Mouse (Mus musculus) ES-Bruce4 (cell line): ENCODE data around the gene Fgfr2. TPM values are rescaled to one million over a fixed set of nuclear protein-coding genes. Genes with fewer than 3 reads are reported as not detected.

ENCODE experiments used
- H3K27ac ChIP-seq: 2 replicates; pipeline ENCODE4 v1.5.1; 2012; ENCODE audit warnings: low read length, inconsistent platforms; ENCODE audit not compliant: insufficient read depth
- H3K27me3 ChIP-seq: 2 replicates; pipeline ENCODE4 v1.6.1; 2012; ENCODE audit warnings: mild to moderate bottlenecking, low read length, inconsistent platforms; ENCODE audit not compliant: control insufficient read depth, poor library complexity, insufficient read depth, severe bottlenecking
- H3K36me3 ChIP-seq: 2 replicates; pipeline ENCODE4 v1.6.1; 2012; ENCODE audit warnings: inconsistent platforms, mild to moderate bottlenecking, low read length, moderate library complexity; ENCODE audit not compliant: control insufficient read depth, poor library complexity, insufficient read depth, severe bottlenecking
- H3K4me1 ChIP-seq: one replicate; pipeline ENCODE4 v1.8.1; 2011; ENCODE audit warnings: low read length; ENCODE audit not compliant: control insufficient read depth, insufficient read depth
- H3K4me3 ChIP-seq: 2 replicates; pipeline ENCODE4 v1.5.1; 2011; ENCODE audit warnings: low read depth, mild to moderate bottlenecking, low read length
- H3K9ac ChIP-seq: 2 replicates; pipeline ENCODE4 v1.6.1; 2012; ENCODE audit warnings: low read depth, mild to moderate bottlenecking, inconsistent platforms; ENCODE audit not compliant: poor library complexity, severe bottlenecking
- H3K9me3 ChIP-seq: replicated peaks from 2 replicates; pipeline ENCODE4 v1.6.1; 2012; ENCODE audit warnings: mild to moderate bottlenecking, low read length, inconsistent platforms; ENCODE audit not compliant: control insufficient read depth, poor library complexity, insufficient read depth, severe bottlenecking
- CTCF ChIP-seq: IDR thresholded peaks from one replicate; pipeline ENCODE4 v1.8.1; 2011; ENCODE audit warnings: low read depth, low read length
- EP300 ChIP-seq: IDR thresholded peaks from 2 replicates; pipeline ENCODE4 v1.6.1; 2011; ENCODE audit warnings: low read depth, low read length; ENCODE audit not compliant: insufficient read depth
- POLR2A ChIP-seq: IDR thresholded peaks from one replicate; pipeline ENCODE4 v1.8.1; 2011; ENCODE audit warnings: low read length; ENCODE audit not compliant: insufficient read depth
- polyA plus RNA-seq: library from polyadenylated mRNA; stranded (reverse); fragments of >200 nt; gene quantifications from 2 replicates; pipeline ENCODE4 v1.2.4, GENCODE M21; 2011; ENCODE audit warnings: low read depth; ENCODE audit not compliant: missing spikeins, insufficient read depth, insufficient read length

Fgfr2 gene
- polyA plus RNA-seq, 1 experiment: 34.8 TPM

GRCm38 (mm10) chr7:130750752-130751490 is 2372.2 kb downstream of the Fgfr2 start:
- no peak overlapping the region for H3K9ac ChIP-seq

GRCm38 (mm10) chr7:130749165-130749564 is 2374.0 kb downstream of the Fgfr2 start:
- no peak overlapping the region for H3K9ac ChIP-seq
- H3K36me3 ChIP-seq: peaks cover 8% of the 10 kb centered on the region
- H3K9me3 ChIP-seq: no peaks in the 10 kb centered on the region
- H3K27me3 ChIP-seq: no peaks in the 10 kb centered on the region
- no peak overlapping the region for H3K4me3 ChIP-seq
- H3K27ac ChIP-seq: no peak overlapping the region
- TF ChIP-seq CTCF (no peak), EP300 (no peak), POLR2A (no peak)
- no peaks in the 10 kb centered on the region for H3K4me1 ChIP-seq

More at GRCm38 (mm10) chr7:130750752-130751490, 2372.2 kb downstream of the Fgfr2 start:
- Histone ChIP-seq H3K27ac (no peak overlapping the region), H3K4me3 (0 out of 2 replicates have a peak overlapping the region, but pooled peaks have one; percentile 7), H3K27me3 (no peaks in the 10 kb centered on the region), H3K9me3 (no peaks in the 10 kb centered on the region), H3K36me3 (peaks cover 8% of the 10 kb centered on the region), H3K4me1 (no peaks in the 10 kb centered on the region)
- TF ChIP-seq EP300: no peak
- TF ChIP-seq POLR2A: no peak
- TF ChIP-seq CTCF: no peak

GRCm38 (mm10) chr7:130743239-130744025 is 2379.7 kb downstream of the Fgfr2 start:
- H3K9me3 ChIP-seq: no peaks in the 10 kb centered on the region
- no peak overlapping the region for H3K9ac ChIP-seq
- H3K36me3 ChIP-seq: peaks cover 37% of the 10 kb centered on the region
- TF ChIP-seq POLR2A (no peak), CTCF (no peak), EP300 (no peak)
- H3K27ac ChIP-seq: no peak overlapping the region
- H3K27me3 ChIP-seq: no peaks in the 10 kb centered on the region
- no peaks in the 10 kb centered on the region for H3K4me1 ChIP-seq
- H3K4me3 ChIP-seq: no peak overlapping the region

GRCm38 (mm10) chr7:130741099-130741498 is 2382.1 kb downstream of the Fgfr2 start:
- Histone ChIP-seq H3K4me1 (no peaks in the 10 kb centered on the region), H3K27me3 (no peaks in the 10 kb centered on the region), H3K9me3 (no peaks in the 10 kb centered on the region), H3K36me3 (peaks cover 47% of the 10 kb centered on the region), H3K4me3 (no peak overlapping the region), H3K27ac (no peak overlapping the region), H3K9ac (no peak overlapping the region)
- no peak for TF ChIP-seq EP300

- no peak overlapping the region for H3K9ac ChIP-seq
- no peak overlapping the region for H3K4me3 ChIP-seq
- no peak overlapping the region for H3K27ac ChIP-seq
- no peaks in the 10 kb centered on the region for H3K4me1 ChIP-seq
- no peaks in the 10 kb centered on the region for H3K27me3 ChIP-seq
- TF ChIP-seq EP300 (no peak), CTCF (no peak), POLR2A (no peak)
- H3K9me3 ChIP-seq: no peaks in the 10 kb centered on the region
- peaks cover 39% of the 10 kb centered on the region for H3K36me3 ChIP-seq
Measured at GRCm38 (mm10) chr7:130734195-130734787, 2388.9 kb downstream of the Fgfr2 start.

GRCm38 (mm10) chr7:130733423-130733822 is 2389.7 kb downstream of the Fgfr2 start:
- Histone ChIP-seq H3K27me3 (no peaks in the 10 kb centered on the region), H3K36me3 (peaks cover 42% of the 10 kb centered on the region), H3K4me3 (no peak overlapping the region), H3K27ac (no peak overlapping the region), H3K9ac (no peak overlapping the region), H3K4me1 (no peaks in the 10 kb centered on the region), H3K9me3 (no peaks in the 10 kb centered on the region)
- no peak for TF ChIP-seq POLR2A
- TF ChIP-seq EP300: no peak
- TF ChIP-seq CTCF: no peak
